Mouse (Mus musculus) urinary bladder, postnatal 14 days (tissue): ENCODE results near the gene Tbc1d10b.

ENCODE experiments used
- DNase-seq: peaks from one replicate; pipeline ENCODE4 v3.0.0; 2021; ENCODE audit warnings: low spot score

Tbc1d10b gene

DNA sequence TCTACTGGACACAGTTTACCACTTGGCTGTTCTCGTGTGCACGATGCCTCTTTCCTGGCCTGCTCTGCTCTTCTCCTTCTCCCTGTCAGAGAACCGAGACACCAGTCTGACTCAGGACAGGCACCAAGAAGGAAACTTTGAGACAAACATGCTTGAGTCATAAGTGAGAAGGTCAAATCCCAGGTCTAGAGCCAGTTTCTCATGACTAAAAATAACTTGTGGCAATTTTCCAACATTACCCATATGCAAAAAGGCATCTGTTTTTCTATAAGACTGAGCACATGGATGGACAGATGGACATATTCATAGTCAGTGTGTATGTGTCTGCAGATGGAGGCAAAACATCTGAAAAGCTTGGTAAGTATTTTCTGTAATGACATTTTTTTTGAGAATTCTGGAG, 54.8 kb downstream of the Tbc1d10b start:
- no peak for DNase-seq

DNA sequence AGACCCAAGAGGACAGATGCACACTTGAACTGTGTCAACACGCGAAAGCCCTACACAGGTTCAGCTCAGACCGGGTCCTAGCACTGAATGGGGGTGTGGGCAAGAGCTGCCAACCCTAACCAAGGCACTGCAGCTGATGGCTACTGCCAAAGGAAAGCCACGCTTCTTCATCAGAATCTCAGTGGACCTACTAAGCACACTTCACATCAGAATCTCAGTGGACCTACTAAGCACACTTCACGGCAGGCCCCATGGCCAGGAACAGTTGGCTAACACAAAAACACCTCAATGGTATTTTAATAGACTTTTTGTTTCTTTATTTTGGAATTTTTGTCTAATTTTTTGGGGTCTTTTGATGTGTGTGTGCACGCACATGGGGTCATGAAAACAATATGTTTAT, 55.8 kb downstream of the Tbc1d10b start:
- no peak for DNase-seq

DNA sequence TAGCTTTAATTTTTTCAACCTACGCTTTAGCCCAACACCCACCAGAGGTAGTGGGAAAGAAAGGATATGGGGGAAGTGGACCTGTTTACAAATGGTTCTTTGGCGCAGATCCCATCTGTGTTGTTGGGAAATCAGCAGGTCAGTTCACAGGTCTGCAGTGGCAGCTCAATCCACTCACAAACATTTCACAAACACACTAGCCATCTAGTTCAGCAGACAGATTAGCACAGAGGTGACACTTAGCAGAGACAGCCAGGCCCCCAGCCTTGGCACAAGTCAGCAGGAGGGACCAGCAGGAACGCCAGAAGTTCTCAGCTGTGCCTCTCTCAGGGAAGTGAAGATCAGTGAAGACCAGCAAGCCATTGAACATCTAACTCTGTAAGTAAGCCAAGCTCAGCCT, 60.4 kb downstream of the Tbc1d10b start:
- no peak for DNase-seq
